Mouse (Mus musculus): ENCODE results near the gene Trim14. TPM values are rescaled to one million over a fixed set of nuclear protein-coding genes. Genes with fewer than 3 reads are reported as not detected.

Gene Trim14
- polyA plus RNA-seq, 1 experiment from 2014 or later: 2.3 TPM

DNA sequence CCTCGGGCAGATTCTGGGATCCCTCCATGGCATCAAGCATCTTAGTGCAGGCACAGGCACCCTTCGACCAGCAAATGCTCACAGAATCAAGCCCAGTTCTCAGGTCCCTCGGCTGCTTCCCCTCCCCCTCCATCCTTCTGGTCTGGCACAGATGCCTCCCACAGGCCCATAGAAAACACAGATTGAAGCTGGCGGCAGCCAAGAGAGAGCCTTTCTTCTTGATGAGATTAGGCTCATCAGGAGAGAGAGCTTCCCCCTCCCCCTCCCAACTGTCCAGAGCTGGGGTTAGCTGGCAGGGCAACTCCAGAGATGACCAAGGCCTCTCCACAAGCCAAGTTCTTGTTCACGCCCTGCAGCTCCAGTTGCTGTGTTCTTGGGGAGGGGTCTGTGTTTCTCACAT is 33.7 kb upstream of the Trim14 start:
- no peaks in the 10 kb centered on the region for H3K9me3 ChIP-seq (ENCODE audit: control insufficient read depth, low read length)
- ATAC-seq (ENCODE audit: insufficient number of reproducible peaks, insufficient read depth, low FRiP score, low read depth): no peak
- no peak overlapping the region for H3K27ac ChIP-seq (replicated peaks in 1 of 2; ENCODE audit: control insufficient read depth in 1 of 2, insufficient read depth in 1 of 2, low read depth in 2 of 2, low read length in 2 of 2)
- 28% methylated on average over 5 of the region's 5 CpGs for WGBS
- peaks cover 0 to 4% of the 10 kb centered on the region in 2 experiments; a peak in 2 of 4 replicates for H3K4me1 ChIP-seq (ENCODE audit: control insufficient read depth in 2 of 2, insufficient read depth in 2 of 2, low read length in 2 of 2)
- H3K4me2 ChIP-seq (ENCODE audit: low read length): no peak overlapping the region
- H3K9ac ChIP-seq (ENCODE audit: low read length): no peak overlapping the region
- no peaks in the 10 kb centered on the region for H3K27me3 ChIP-seq (ENCODE audit: control insufficient read depth, insufficient read depth, low read length)
- no peaks in the 10 kb centered on the region for H3K36me3 ChIP-seq (ENCODE audit: control insufficient read depth, insufficient read depth, low read length)
- H3K4me3 ChIP-seq (ENCODE audit: control insufficient read depth in 1 of 2, insufficient read depth in 1 of 2, low read depth in 1 of 2, low read length in 2 of 2): no peak overlapping the region

DNA sequence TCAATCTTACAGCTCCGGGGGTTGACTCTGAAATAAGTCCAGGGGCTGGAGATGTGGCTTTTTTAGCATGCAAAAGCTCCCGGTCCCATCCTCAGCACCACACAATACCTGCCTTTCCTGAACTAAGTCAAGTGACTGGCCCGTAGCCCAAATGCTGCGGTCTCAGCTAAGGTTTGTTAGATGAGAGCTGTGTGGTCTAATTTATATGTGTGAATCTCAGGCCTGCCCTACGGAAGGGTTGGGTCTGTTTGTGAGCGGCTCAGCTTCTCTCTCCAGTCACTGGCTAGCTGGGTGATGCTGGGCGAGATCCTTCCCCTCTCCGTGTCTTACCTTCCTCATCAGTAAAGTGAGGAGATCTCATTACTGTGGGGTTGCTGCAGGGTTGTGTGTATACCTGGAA is 32.2 kb upstream of the Trim14 start:
- no peaks in the 10 kb centered on the region for H3K36me3 ChIP-seq (ENCODE audit: control insufficient read depth, insufficient read depth, low read length)
- no peak for ATAC-seq (ENCODE audit: insufficient number of reproducible peaks, insufficient read depth, low FRiP score, low read depth)
- no peak overlapping the region for H3K4me2 ChIP-seq (ENCODE audit: low read length)
- no peaks in the 10 kb centered on the region for H3K27me3 ChIP-seq (ENCODE audit: control insufficient read depth, insufficient read depth, low read length)
- no peak overlapping the region for H3K4me3 ChIP-seq (ENCODE audit: control insufficient read depth in 1 of 2, insufficient read depth in 1 of 2, low read depth in 1 of 2, low read length in 2 of 2)
- 86% methylated on average over 8 of the region's 8 CpGs for WGBS
- H3K9me3 ChIP-seq (ENCODE audit: control insufficient read depth, low read length): no peaks in the 10 kb centered on the region
- no peak overlapping the region for H3K9ac ChIP-seq (ENCODE audit: low read length)
- H3K4me1 ChIP-seq (ENCODE audit: control insufficient read depth in 2 of 2, insufficient read depth in 2 of 2, low read length in 2 of 2): peaks cover 0 to 4% of the 10 kb centered on the region in 2 experiments; a peak in 2 of 4 replicates
- H3K27ac ChIP-seq (replicated peaks in 1 of 2; ENCODE audit: control insufficient read depth in 1 of 2, insufficient read depth in 1 of 2, low read depth in 2 of 2, low read length in 2 of 2): no peak overlapping the region

DNA sequence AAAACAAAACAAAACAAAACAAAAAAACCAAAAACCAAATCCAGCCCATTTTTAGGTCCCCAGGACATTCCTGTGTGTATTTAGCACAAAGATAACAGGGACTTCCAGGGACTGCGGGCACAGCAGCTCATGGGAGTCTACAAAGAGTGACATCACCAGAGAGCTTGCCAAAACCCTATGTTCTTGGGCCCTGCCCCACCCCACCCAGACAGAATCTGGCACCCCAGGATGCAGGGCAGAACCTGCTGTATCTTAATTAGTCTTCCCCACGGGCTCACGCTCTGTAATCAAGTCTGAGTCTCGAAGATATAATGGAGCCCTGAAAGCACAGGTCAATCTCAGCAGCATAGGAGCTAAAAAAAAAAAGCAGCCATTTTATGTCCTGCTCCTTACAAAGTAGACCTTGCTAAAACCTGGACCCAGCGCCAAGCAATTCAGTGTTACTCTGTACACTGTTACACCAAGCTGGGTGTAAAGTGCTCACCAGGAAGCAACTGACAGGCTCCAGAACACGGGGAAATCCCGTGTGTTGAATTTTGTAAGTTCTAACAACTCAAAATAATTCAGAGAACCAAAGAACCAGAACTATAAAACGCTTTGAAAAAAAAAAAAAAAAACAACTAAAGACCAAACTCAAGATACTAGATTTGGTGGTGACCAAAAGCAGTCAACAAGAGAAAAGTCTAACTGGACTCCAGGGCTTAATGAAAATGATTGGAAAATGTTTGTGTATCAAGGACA is 31.2 kb upstream of the Trim14 start:
- Histone ChIP-seq H3K4me3 (ENCODE audit: control insufficient read depth in 1 of 2, insufficient read depth in 1 of 2, low read depth in 1 of 2, low read length in 2 of 2) (no peak overlapping the region), H3K9ac (ENCODE audit: low read length) (no peak overlapping the region), H3K9me3 (ENCODE audit: control insufficient read depth, low read length) (no peaks in the 10 kb centered on the region), H3K27me3 (ENCODE audit: control insufficient read depth, insufficient read depth, low read length) (no peaks in the 10 kb centered on the region), H3K27ac (replicated peaks in 1 of 2; ENCODE audit: control insufficient read depth in 1 of 2, insufficient read depth in 1 of 2, low read depth in 2 of 2, low read length in 2 of 2) (no peak overlapping the region), H3K36me3 (ENCODE audit: control insufficient read depth, insufficient read depth, low read length) (no peaks in the 10 kb centered on the region), H3K4me2 (ENCODE audit: low read length) (no peak overlapping the region), H3K4me1 (ENCODE audit: control insufficient read depth in 2 of 2, insufficient read depth in 2 of 2, low read length in 2 of 2) (peaks cover 0 to 4% of the 10 kb centered on the region in 2 experiments; a peak in 2 of 4 replicates)
- no peak for ATAC-seq (ENCODE audit: insufficient number of reproducible peaks, insufficient read depth, low FRiP score, low read depth)
- 54% methylated on average over 8 of the region's 8 CpGs for WGBS

DNA sequence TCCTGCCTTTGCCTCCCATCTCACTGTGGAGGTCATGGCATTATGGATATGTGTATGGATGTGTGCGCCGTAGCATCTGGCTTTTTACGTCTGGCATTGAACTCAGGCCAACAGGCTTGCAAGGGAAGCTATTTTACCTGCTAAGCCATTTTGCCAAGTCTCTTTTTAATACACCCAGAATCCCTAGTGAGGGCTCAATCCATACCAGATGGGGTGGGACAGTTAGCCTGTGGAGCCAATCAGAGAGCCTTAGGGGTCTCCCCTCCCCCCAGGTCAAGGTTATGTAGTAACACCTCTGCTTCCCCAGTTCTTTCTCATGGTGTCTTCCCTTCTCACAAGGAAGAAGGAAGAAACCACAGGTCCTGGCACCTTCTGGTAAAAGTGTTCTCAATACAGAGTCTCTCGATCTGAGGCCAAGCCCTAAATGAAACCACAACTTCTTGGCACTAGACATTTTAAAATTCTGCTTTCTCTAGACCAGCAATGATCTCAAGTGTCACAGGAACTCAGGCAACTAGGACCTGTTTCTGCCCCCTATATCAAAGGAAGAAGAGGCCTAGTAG is 29.5 kb upstream of the Trim14 start:
- no peak for ATAC-seq (ENCODE audit: insufficient number of reproducible peaks, insufficient read depth, low FRiP score, low read depth)
- H3K4me1 ChIP-seq (ENCODE audit: control insufficient read depth in 2 of 2, insufficient read depth in 2 of 2, low read length in 2 of 2): peaks cover 0 to 4% of the 10 kb centered on the region in 2 experiments; a peak in 2 of 4 replicates
- no peaks in the 10 kb centered on the region for H3K36me3 ChIP-seq (ENCODE audit: control insufficient read depth, insufficient read depth, low read length)
- H3K4me2 ChIP-seq (ENCODE audit: low read length): no peak overlapping the region
- no peak overlapping the region for H3K9ac ChIP-seq (ENCODE audit: low read length)
- H3K27ac ChIP-seq (replicated peaks in 1 of 2; ENCODE audit: control insufficient read depth in 1 of 2, insufficient read depth in 1 of 2, low read depth in 2 of 2, low read length in 2 of 2): no peak overlapping the region
- no peaks in the 10 kb centered on the region for H3K27me3 ChIP-seq (ENCODE audit: control insufficient read depth, insufficient read depth, low read length)
- no peak overlapping the region for H3K4me3 ChIP-seq (ENCODE audit: control insufficient read depth in 1 of 2, insufficient read depth in 1 of 2, low read depth in 1 of 2, low read length in 2 of 2)
- WGBS: 91% methylated on average over 4 of the region's 4 CpGs
- H3K9me3 ChIP-seq (ENCODE audit: control insufficient read depth, low read length): no peaks in the 10 kb centered on the region

DNA sequence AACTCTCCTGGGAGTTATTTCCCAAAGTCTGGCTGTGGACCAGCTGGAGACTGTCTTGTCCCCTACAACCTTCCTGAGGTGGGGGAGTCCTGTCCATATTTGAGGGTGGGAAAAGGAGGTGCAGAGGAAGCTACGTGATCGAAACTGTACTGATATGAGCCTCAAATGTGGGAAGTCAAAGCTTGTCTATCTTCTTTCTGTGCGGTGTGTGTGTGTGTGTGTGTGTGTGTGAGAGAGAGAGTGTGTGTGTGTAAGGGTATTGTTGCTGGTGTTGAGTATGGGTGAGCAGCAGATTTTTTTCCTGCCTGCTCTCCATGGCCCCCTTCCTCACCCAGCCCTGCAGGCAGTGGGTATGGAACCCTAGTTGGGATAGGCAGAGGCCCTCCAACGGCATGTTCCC is 28.3 kb upstream of the Trim14 start:
- no peak for ATAC-seq (ENCODE audit: insufficient number of reproducible peaks, insufficient read depth, low FRiP score, low read depth)
- no peak overlapping the region for H3K4me2 ChIP-seq (ENCODE audit: low read length)
- 74% methylated on average over 4 of the region's 4 CpGs for WGBS

DNA sequence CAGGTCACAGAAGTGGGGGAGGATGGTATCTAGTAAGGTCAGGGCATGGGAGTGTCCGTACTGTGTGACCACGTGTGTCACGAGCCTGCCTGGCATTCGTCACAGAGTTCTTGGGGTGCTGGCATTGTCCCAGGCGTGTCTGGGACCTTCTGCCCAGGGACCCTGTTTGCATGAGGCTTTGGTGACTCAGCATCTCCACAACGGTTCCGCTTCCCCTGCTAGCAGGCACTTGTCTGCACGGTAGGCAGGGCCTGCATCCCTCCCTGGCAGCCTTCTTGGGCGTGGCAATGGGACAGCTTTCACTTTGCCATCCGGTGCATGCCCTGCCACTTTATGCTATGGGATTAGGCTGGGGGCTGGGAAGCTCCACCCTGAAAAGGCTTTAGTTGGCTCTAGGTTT is 27.9 kb upstream of the Trim14 start:
- H3K27ac ChIP-seq (replicated peaks in 1 of 2; ENCODE audit: control insufficient read depth in 1 of 2, insufficient read depth in 1 of 2, low read depth in 2 of 2, low read length in 2 of 2): no peak overlapping the region
- no peak overlapping the region for H3K9ac ChIP-seq (ENCODE audit: low read length)
- no peak overlapping the region for H3K4me3 ChIP-seq (ENCODE audit: control insufficient read depth in 1 of 2, insufficient read depth in 1 of 2, low read depth in 1 of 2, low read length in 2 of 2)
- 0 out of 2 replicates have a peak, but pooled peaks have one; percentile 29 for ATAC-seq (ENCODE audit: insufficient number of reproducible peaks, insufficient read depth, low FRiP score, low read depth)
- no peaks in the 10 kb centered on the region for H3K36me3 ChIP-seq (ENCODE audit: control insufficient read depth, insufficient read depth, low read length)
- no peaks in the 10 kb centered on the region for H3K27me3 ChIP-seq (ENCODE audit: control insufficient read depth, insufficient read depth, low read length)
- peaks cover 0 to 4% of the 10 kb centered on the region in 2 experiments; a peak in 2 of 4 replicates for H3K4me1 ChIP-seq (ENCODE audit: control insufficient read depth in 2 of 2, insufficient read depth in 2 of 2, low read length in 2 of 2)
- 58% methylated on average over 10 of the region's 10 CpGs for WGBS
- H3K9me3 ChIP-seq (ENCODE audit: control insufficient read depth, low read length): no peaks in the 10 kb centered on the region
- no peak overlapping the region for H3K4me2 ChIP-seq (ENCODE audit: low read length)

More for the DNA sequence above, 28.3 kb upstream of the Trim14 start:
- H3K27me3 ChIP-seq (ENCODE audit: control insufficient read depth, insufficient read depth, low read length): no peaks in the 10 kb centered on the region
- no peaks in the 10 kb centered on the region for H3K9me3 ChIP-seq (ENCODE audit: control insufficient read depth, low read length)
- no peak overlapping the region for H3K4me3 ChIP-seq (ENCODE audit: control insufficient read depth in 1 of 2, insufficient read depth in 1 of 2, low read depth in 1 of 2, low read length in 2 of 2)
- H3K36me3 ChIP-seq (ENCODE audit: control insufficient read depth, insufficient read depth, low read length): no peaks in the 10 kb centered on the region
- peaks cover 0 to 4% of the 10 kb centered on the region in 2 experiments; a peak in 2 of 4 replicates for H3K4me1 ChIP-seq (ENCODE audit: control insufficient read depth in 2 of 2, insufficient read depth in 2 of 2, low read length in 2 of 2)
- no peak overlapping the region for H3K9ac ChIP-seq (ENCODE audit: low read length)
- no peak overlapping the region for H3K27ac ChIP-seq (replicated peaks in 1 of 2; ENCODE audit: control insufficient read depth in 1 of 2, insufficient read depth in 1 of 2, low read depth in 2 of 2, low read length in 2 of 2)

DNA sequence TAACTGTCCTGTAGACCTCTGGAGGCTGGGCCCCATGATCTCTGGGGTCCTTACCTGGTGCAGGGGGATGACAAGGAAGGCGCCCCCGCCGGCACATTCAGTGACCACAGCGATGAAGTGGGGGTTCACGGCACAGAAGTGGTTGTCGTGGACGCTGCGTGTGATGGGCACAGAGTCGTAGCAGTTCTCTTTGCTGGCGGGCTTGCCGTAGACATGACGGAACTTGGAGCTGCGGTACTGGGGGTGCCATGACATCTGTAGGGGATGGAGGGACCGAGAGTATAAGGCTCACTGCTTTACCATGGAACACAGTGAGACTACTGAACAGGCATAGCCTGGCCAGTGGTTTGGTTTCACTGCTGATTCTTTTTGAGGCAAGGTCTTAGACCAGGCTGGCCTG is 26.9 kb upstream of the Trim14 start:
- H3K27me3 ChIP-seq (ENCODE audit: control insufficient read depth, insufficient read depth, low read length): no peaks in the 10 kb centered on the region
- H3K4me3 ChIP-seq (ENCODE audit: control insufficient read depth in 1 of 2, insufficient read depth in 1 of 2, low read depth in 1 of 2, low read length in 2 of 2): no peak overlapping the region
- 91% methylated on average over 14 of the region's 14 CpGs for WGBS
- H3K4me2 ChIP-seq (ENCODE audit: low read length): no peak overlapping the region
- no peak overlapping the region for H3K9ac ChIP-seq (ENCODE audit: low read length)
- H3K9me3 ChIP-seq (ENCODE audit: control insufficient read depth, low read length): no peaks in the 10 kb centered on the region
- H3K4me1 ChIP-seq (ENCODE audit: control insufficient read depth in 2 of 2, insufficient read depth in 2 of 2, low read length in 2 of 2): peaks cover 0 to 4% of the 10 kb centered on the region in 2 experiments; a peak in 2 of 4 replicates
- no peaks in the 10 kb centered on the region for H3K36me3 ChIP-seq (ENCODE audit: control insufficient read depth, insufficient read depth, low read length)
- H3K27ac ChIP-seq (replicated peaks in 1 of 2; ENCODE audit: control insufficient read depth in 1 of 2, insufficient read depth in 1 of 2, low read depth in 2 of 2, low read length in 2 of 2): no peak overlapping the region
- ATAC-seq (ENCODE audit: insufficient number of reproducible peaks, insufficient read depth, low FRiP score, low read depth): no peak
